Mouse (Mus musculus) ES-Bruce4 (cell line): ENCODE results near the gene A4galt.

Source experiments
- EP300 ChIP-seq: IDR thresholded peaks from 2 replicates; pipeline ENCODE4 v1.6.1; 2011; ENCODE audit warnings: low read depth, low read length; ENCODE audit not compliant: insufficient read depth
- POLR2A ChIP-seq: IDR thresholded peaks from one replicate; pipeline ENCODE4 v1.8.1; 2011; ENCODE audit warnings: low read length; ENCODE audit not compliant: insufficient read depth

GRCm38 (mm10) chr15:83299916-83300582 lies 48.5 kb upstream of the A4galt start:
- TF ChIP-seq EP300 (no peak), POLR2A (no peak)
